Mouse (Mus musculus) limb, embryonic 11.5 days (tissue): ENCODE data around the gene Olfr131. TPM values are rescaled to one million over a fixed set of nuclear protein-coding genes. Genes with fewer than 3 reads are reported as not detected.
"Not testable (repeated sequence)": the region's sequence is repeated elsewhere in the genome, so short reads cannot be mapped to it uniquely, and the experiment has no call there.

Experiments used
- ATAC-seq: fragments of 200-750 bp; cut with Nextera tagmentation; 2 replicates; pipeline ENCODE4 v1.8.0; 2017; ENCODE audit warnings: low read depth; ENCODE audit not compliant: insufficient number of reproducible peaks, low FRiP score, low TSS enrichment
- DNase-seq: peaks from one replicate; pipeline ENCODE4 v3.0.0-alpha.2; 2015; ENCODE audit warnings: low spot score
- H3K27ac ChIP-seq: fragments of 300-500 bp; sonication (generic); replicated peaks from 2 replicates; pipeline ENCODE4 v1.5.1; 2014; ENCODE audit warnings: low read depth, mild to moderate bottlenecking, low read length
- H3K27me3 ChIP-seq: fragments of 300-500 bp; sonication (generic); 2 replicates; pipeline ENCODE4 v1.6.1; 2014; ENCODE audit warnings: mild to moderate bottlenecking, low read length, mixed read lengths; ENCODE audit not compliant: control insufficient read depth, insufficient read depth
- H3K36me3 ChIP-seq: fragments of 300-500 bp; sonication (generic); 2 replicates; pipeline ENCODE4 v1.6.1; 2014; ENCODE audit warnings: mild to moderate bottlenecking, low read length, moderate library complexity, mixed read lengths; ENCODE audit not compliant: control insufficient read depth, insufficient read depth
- H3K4me1 ChIP-seq: fragments of 300-500 bp; sonication (generic); 2 replicates; pipeline ENCODE4 v1.6.1; 2014; ENCODE audit warnings: low read length, mixed read lengths; ENCODE audit not compliant: control insufficient read depth, insufficient read depth
- H3K4me2 ChIP-seq: fragments of 300-500 bp; sonication (generic); 2 replicates; pipeline ENCODE4 v1.6.1; 2014; ENCODE audit warnings: low read depth, mild to moderate bottlenecking, moderate library complexity; ENCODE audit not compliant: severe bottlenecking
- H3K4me3 ChIP-seq: fragments of 300-500 bp; sonication (generic); 2 replicates; pipeline ENCODE4 v1.5.1; 2014; ENCODE audit warnings: low read depth, low read length
- H3K9ac ChIP-seq: fragments of 300-500 bp; sonication (generic); 2 replicates; pipeline ENCODE4 v1.6.1; 2014; ENCODE audit warnings: mild to moderate bottlenecking, low read length
- H3K9me3 ChIP-seq: fragments of 300-500 bp; sonication (generic); 2 replicates; pipeline ENCODE4 v1.6.1; 2016; ENCODE audit warnings: low read length; ENCODE audit not compliant: control insufficient read depth
- WGBS: fragments of 180-500 bp; shearing (Covaris S2); extraction: QIAGEN DNeasy Blood & Tissue Kit; methylation state at CpG from one replicate; pipeline ENCODE4 v1.1.7; 2014; 5-methylcytosine and 5-hydroxymethylcytosine counted together
- polyA plus RNA-seq: library from polyadenylated mRNA; unstranded; fragments of >200 nt; fragmentation: Nextera tagmentation; extraction: Ambion mirVana; gene quantifications from 2 replicates; pipeline ENCODE4 v1.2.1, GENCODE M21; 2014

Olfr131 gene
- not detected in 2 replicates for polyA plus RNA-seq

DNA sequence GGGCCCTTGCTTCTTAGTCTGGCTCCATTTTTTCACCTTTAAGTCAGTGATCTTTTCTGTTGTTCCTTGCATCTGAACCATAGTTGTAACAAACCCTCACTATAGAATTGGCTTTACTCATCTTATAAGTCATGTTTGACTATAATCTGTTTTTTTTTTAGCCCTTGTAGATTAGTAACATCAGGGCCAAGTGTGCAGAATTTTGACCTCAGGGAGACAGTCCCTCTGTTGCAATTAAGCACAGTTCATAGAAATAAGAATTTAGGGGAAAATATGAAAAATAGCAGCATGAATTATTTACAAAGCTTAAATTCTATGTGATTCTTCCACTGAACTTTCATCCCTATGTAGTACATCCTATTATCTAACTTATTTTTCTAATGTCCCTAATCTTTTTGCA is at the start of gene Olfr131:
Gene Olfr131, minus strand, starts transcription at position 101 of the 400 bp plus-strand sequence.
- Histone ChIP-seq H3K27ac (no peak within 1 kb of the TSS), H3K4me3 (no peak within 1 kb of the TSS)

GRCm38 (mm10) chr17:38134426-38134825 is 45.9 kb upstream of the Olfr131 start, which contains the start of gene Olfr132:
Gene Olfr132, minus strand, starts transcription at chr17:38134526.
- H3K36me3 ChIP-seq, result no peaks in the 10 kb centered on the region
- H3K9me3 ChIP-seq, result no peaks in the 10 kb centered on the region
- H3K27ac ChIP-seq, result no peak within 1 kb of the TSS
- no peaks in the 10 kb centered on the region for H3K4me1 ChIP-seq
- DNase-seq, result no peak
- H3K9ac ChIP-seq, result no peak within 1 kb of the TSS
- no peak within 1 kb of the TSS for H3K4me2 ChIP-seq
- H3K27me3 ChIP-seq, result no peaks in the 10 kb centered on the region
- no peak for ATAC-seq
- no peak within 1 kb of the TSS for H3K4me3 ChIP-seq
- 76% methylated on average over 1 of the region's 1 CpGs for WGBS

More for the DNA sequence above, at the start of gene Olfr131:
- Histone ChIP-seq H3K27me3 (no peaks in the 10 kb centered on the region), H3K4me1 (no peaks in the 10 kb centered on the region), H3K9ac (no peak within 1 kb of the TSS), H3K4me2 (no peak within 1 kb of the TSS), H3K9me3 (no peaks in the 10 kb centered on the region), H3K36me3 (no peaks in the 10 kb centered on the region)
- ATAC-seq (no peak), DNase-seq (no peak)

- H3K9me3 ChIP-seq, result not testable (repeated sequence)
Observed at GRCm38 (mm10) chr17:38125371-38125770, 36.9 kb upstream of the Olfr131 start.

GRCm38 (mm10) chr17:38124199-38124598 is 35.7 kb upstream of the Olfr131 start:
- H3K36me3 ChIP-seq, H3K9ac ChIP-seq, H3K27ac ChIP-seq, H3K9me3 ChIP-seq, ATAC-seq, H3K4me3 ChIP-seq, H3K4me1 ChIP-seq, H3K4me2 ChIP-seq, DNase-seq, H3K27me3 ChIP-seq: not testable (repeated sequence)
- 78% methylated on average over 1 of the region's 1 CpGs for WGBS

More at GRCm38 (mm10) chr17:38125371-38125770, 36.9 kb upstream of the Olfr131 start:
- not testable (repeated sequence) for H3K27ac ChIP-seq, H3K4me3 ChIP-seq, DNase-seq, H3K9ac ChIP-seq, H3K4me1 ChIP-seq, H3K36me3 ChIP-seq, ATAC-seq, H3K27me3 ChIP-seq, H3K4me2 ChIP-seq
- 75% methylated on average over 3 of the region's 3 CpGs for WGBS

DNA sequence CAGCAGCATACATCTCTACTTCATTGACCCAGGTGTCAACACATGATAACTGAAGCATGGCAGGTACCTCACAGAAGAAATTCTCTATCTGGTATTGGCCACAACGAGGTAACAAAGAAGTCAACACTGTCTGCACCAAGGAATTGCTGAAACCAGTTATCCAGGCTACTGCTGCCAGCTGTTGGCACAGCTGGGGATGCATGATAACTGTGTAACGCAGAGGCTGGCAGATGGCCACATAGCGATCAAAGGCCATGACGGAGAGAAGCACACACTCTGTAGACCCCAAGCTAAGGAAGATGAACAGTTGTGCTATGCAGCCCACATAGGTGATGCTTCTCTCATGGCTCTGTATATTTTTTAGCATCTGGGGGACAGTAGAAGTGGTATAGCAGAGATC is 6.1 kb downstream of the Olfr131 start:
- WGBS, result 88% methylated on average over 4 of the region's 4 CpGs
- Histone ChIP-seq H3K27me3 (no peaks in the 10 kb centered on the region), H3K4me1 (no peaks in the 10 kb centered on the region), H3K4me2 (no peak overlapping the region), H3K9me3 (no peaks in the 10 kb centered on the region), H3K9ac (no peak overlapping the region), H3K27ac (no peak overlapping the region), H3K36me3 (no peaks in the 10 kb centered on the region), H3K4me3 (no peak overlapping the region)
- ATAC-seq (no peak), DNase-seq (no peak)

- Histone ChIP-seq H3K9ac (no peak within 1 kb of the TSS), H3K4me3 (no peak within 1 kb of the TSS), H3K27me3 (no peaks in the 10 kb centered on the region), H3K9me3 (no peaks in the 10 kb centered on the region), H3K27ac (no peak within 1 kb of the TSS), H3K4me1 (no peaks in the 10 kb centered on the region), H3K4me2 (no peak within 1 kb of the TSS), H3K36me3 (no peaks in the 10 kb centered on the region)
- DNase-seq, result no peak
- no peak for ATAC-seq
- WGBS, result 93% methylated on average over 1 of the region's 1 CpGs
Observed at GRCm38 (mm10) chr17:38063621-38064020, 24.9 kb downstream of the Olfr131 start, which contains the start of gene Olfr130. Gene Olfr130, plus strand, starts transcription at chr17:38063921.

DNA sequence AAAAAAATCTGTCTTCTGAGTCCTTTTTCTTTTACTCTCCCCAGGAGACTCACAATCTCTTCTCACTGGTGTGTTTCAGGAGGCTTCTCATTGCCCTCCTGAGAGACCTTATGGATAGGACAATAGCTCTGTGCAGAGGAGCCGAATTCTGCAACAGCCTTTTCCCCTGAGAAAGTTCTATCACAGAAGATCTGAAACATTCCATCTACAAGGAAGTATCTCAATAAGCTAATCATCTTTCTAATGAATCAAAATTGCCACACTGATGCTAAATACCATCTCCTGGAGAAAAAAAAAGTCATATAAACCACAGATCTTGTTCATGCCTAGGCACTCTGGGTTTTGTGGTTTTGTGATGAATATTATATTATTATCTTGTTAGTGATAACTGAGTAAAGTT is 28.5 kb downstream of the Olfr131 start, which contains the start of gene Olfr129:
Gene Olfr129, minus strand, starts transcription at position 101 of the 400 bp plus-strand sequence.
- Histone ChIP-seq H3K27me3 (no peaks in the 10 kb centered on the region), H3K4me1 (no peaks in the 10 kb centered on the region), H3K9ac (no peak within 1 kb of the TSS), H3K36me3 (no peaks in the 10 kb centered on the region), H3K4me2 (no peak within 1 kb of the TSS), H3K27ac (no peak within 1 kb of the TSS), H3K4me3 (no peak within 1 kb of the TSS), H3K9me3 (no peaks in the 10 kb centered on the region)
- DNase-seq (no peak), ATAC-seq (no peak)
- 77% methylated on average over 1 of the region's 1 CpGs for WGBS
